Mouse (Mus musculus) lung, postnatal 0 days (tissue): Measurements from ENCODE around the gene Hlcs.

Experiments used
- CTCF ChIP-seq: IDR thresholded peaks from 2 replicates; pipeline ENCODE4 v1.5.1; 2016; ENCODE audit warnings: antibody characterized with exemption, mild to moderate bottlenecking
- EP300 ChIP-seq: IDR thresholded peaks from 2 replicates; pipeline ENCODE4 v1.6.1; 2016; ENCODE audit warnings: antibody characterized with exemption, mild to moderate bottlenecking, control low read depth

DNA sequence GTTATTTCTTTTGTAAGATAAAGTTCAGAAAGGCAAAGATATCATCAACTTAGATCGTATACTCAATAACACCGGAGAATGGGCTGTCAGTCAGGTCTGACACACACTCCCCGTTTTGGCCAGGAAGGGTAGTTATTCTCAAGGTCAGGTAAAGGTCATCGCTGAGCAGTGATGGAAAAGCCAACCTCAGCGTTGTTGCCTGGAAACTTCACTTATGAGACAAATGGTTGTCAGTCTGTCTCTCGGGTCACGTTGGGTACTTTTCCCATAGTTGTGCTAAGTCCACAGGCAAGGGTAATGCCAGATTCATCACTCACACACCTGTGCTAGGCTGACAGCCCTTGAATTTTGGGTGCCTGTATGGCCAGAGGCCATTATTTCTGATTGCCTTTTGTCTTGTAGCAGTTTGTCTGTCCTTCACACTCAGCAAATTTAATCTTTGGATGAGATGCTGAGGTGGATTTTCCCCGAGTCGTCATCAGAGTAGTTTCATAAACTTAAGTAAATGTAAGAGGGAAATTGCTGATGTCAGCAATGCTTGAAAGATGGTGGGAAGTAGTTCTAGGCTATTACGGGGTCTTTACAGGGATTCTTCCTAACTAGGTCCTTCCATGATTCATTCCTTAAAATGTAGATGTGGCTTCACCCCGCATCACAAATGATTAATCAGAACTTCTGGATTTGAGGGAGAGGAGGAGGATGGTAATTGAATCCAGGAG, 43.6 kb upstream of the Hlcs start:
- TF ChIP-seq EP300 (no peak), CTCF (no peak)
